Mouse (Mus musculus) midbrain, embryonic 13.5 days (tissue): ENCODE data around the gene Tnfrsf13b. TPM values are rescaled to one million over a fixed set of nuclear protein-coding genes. Genes with fewer than 3 reads are reported as not detected.

Experiments used
- ATAC-seq: fragments of 200-750 bp; cut with Nextera tagmentation; 2 replicates; pipeline ENCODE4 v1.8.0; 2017; ENCODE audit warnings: mild to moderate bottlenecking, moderate TSS enrichment, moderate library complexity
- H3K27ac ChIP-seq: fragments of 300-500 bp; sonication (generic); 2 replicates; pipeline ENCODE4 v1.5.1; 2015; ENCODE audit warnings: inconsistent platforms, mild to moderate bottlenecking, moderate library complexity
- H3K27me3 ChIP-seq: fragments of 300-500 bp; sonication (generic); 2 replicates; pipeline ENCODE4 v1.6.1; 2015; ENCODE audit warnings: mild to moderate bottlenecking, inconsistent platforms
- H3K36me3 ChIP-seq: fragments of 300-500 bp; sonication (generic); 2 replicates; pipeline ENCODE4 v1.6.1; 2015; ENCODE audit warnings: mild to moderate bottlenecking, inconsistent platforms
- H3K4me1 ChIP-seq: fragments of 300-500 bp; sonication (generic); replicated peaks from 2 replicates; pipeline ENCODE4 v1.6.1; 2015; ENCODE audit warnings: inconsistent platforms
- H3K4me2 ChIP-seq: fragments of 300-500 bp; sonication (generic); replicated peaks from 2 replicates; pipeline ENCODE4 v1.6.1; 2015; ENCODE audit warnings: moderate library complexity, mild to moderate bottlenecking, inconsistent platforms
- H3K4me3 ChIP-seq: fragments of 300-500 bp; sonication (generic); replicated peaks from 2 replicates; pipeline ENCODE4 v1.5.1; 2015; ENCODE audit warnings: mild to moderate bottlenecking, inconsistent platforms
- H3K9ac ChIP-seq: fragments of 300-500 bp; sonication (generic); replicated peaks from 2 replicates; pipeline ENCODE4 v1.6.1; 2015; ENCODE audit warnings: mild to moderate bottlenecking, inconsistent platforms
- H3K9me3 ChIP-seq: fragments of 300-500 bp; sonication (generic); 2 replicates; pipeline ENCODE4 v1.6.1; 2016; ENCODE audit warnings: mild to moderate bottlenecking, inconsistent platforms
- WGBS: fragments of 180-500 bp; shearing (Covaris S2); methylation state at CpG from one replicate; pipeline ENCODE4 v1.1.7; 2015; 5-methylcytosine and 5-hydroxymethylcytosine counted together
- polyA plus RNA-seq: library from polyadenylated mRNA; unstranded; fragments of >200 nt; fragmentation: Nextera tagmentation; extraction: Ambion mirVana; gene quantifications from 2 replicates; pipeline ENCODE4 v1.2.1, GENCODE M21; 2015

The Tnfrsf13b gene
- polyA plus RNA-seq, 1 experiment from 2014 or later = 1.0 TPM

DNA sequence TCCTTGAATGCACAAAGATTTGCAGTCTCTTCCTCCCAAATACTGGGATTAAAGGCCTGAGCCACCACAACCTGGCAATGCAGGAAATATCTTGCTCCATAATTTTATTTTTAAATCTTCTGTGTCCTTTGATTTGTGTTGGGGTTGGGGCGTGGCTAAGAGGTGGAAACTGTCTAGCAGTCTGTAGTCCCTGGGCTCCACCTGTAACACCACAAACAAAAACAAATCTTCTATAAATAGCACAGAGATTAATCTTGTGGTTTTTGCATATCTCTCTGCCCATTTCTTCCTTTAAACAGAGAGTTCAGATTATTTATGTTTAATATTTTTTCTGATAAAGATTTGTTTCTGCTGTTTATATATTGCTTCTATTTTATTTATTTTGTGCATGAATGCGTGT is 6.4 kb downstream of the Tnfrsf13b start:
- H3K9me3 ChIP-seq = no peaks in the 10 kb centered on the region
- no peaks in the 10 kb centered on the region for H3K27me3 ChIP-seq
- no peak overlapping the region for H3K27ac ChIP-seq
- no peak overlapping the region for H3K4me3 ChIP-seq
- H3K9ac ChIP-seq = no peak overlapping the region
- no peak for ATAC-seq
- no peaks in the 10 kb centered on the region for H3K4me1 ChIP-seq
- 91% methylated on average over 2 of the region's 2 CpGs for WGBS
- H3K4me2 ChIP-seq = no peak overlapping the region
- H3K36me3 ChIP-seq = no peaks in the 10 kb centered on the region

DNA sequence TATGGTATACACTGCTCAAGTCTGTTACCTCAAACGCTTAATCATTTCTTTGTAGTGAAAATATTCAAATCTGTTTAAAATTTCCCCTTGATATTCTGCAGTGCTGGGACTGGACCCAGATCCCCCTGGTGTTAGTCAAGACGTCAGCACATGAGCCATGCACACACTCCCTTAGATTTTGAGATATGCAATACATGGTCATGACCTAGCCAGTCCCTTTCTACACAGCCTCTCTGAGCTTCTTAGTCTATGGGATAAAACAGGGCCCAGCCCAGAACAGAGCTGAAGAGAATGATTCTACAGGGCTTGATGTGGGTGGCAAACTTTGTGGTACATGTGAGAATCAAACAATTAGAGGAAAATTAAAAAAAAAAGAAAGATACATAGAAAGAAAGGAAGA is 15.1 kb downstream of the Tnfrsf13b start:
- H3K27me3 ChIP-seq = peaks cover 10% of the 10 kb centered on the region
- no peak overlapping the region for H3K27ac ChIP-seq
- H3K36me3 ChIP-seq = no peaks in the 10 kb centered on the region
- H3K4me1 ChIP-seq = no peaks in the 10 kb centered on the region
- no peaks in the 10 kb centered on the region for H3K9me3 ChIP-seq
- no peak for ATAC-seq
- H3K9ac ChIP-seq = no peak overlapping the region
- 71% methylated on average over 2 of the region's 2 CpGs for WGBS
- no peak overlapping the region for H3K4me2 ChIP-seq
- no peak overlapping the region for H3K4me3 ChIP-seq

GRCm38 (mm10) chr11:61142262-61142661 is 15.7 kb downstream of the Tnfrsf13b start:
- Histone ChIP-seq H3K36me3 (no peaks in the 10 kb centered on the region), H3K27ac (no peak overlapping the region), H3K9me3 (no peaks in the 10 kb centered on the region), H3K4me1 (peaks cover 5% of the 10 kb centered on the region), H3K27me3 (peaks cover 11% of the 10 kb centered on the region), H3K9ac (no peak overlapping the region), H3K4me3 (no peak overlapping the region), H3K4me2 (no peak overlapping the region)
- 83% methylated on average over 3 of the region's 3 CpGs for WGBS
- no peak for ATAC-seq

DNA sequence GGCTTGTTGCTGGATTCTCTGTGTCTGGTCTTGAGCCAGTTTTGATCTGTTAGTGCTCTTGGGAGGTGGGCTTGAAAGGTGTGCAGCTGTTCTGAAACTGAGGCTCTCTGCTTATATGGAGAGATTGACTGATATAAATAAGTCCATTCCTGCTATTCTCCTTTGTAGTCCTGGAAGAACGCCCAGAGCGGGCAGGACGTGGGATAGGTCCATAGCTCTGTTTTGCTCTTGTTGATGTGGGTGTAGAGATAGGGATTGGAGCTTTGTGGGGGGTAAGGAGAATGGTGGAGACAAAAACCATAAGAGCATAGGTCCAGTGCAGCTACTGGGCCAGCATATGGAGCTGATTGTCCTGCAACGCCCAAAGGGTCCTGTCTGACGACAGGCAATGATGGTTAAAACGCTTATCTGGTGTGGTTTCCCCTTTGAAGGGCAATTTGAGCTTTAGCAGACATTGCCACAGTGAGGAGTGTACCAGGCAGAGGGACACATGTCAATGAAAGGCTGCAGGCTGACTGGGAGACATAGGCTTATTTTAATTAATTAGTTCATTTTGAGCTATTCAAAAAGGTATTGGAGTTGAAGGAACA is 16.5 kb downstream of the Tnfrsf13b start:
- no peak overlapping the region for H3K4me2 ChIP-seq
- no peaks in the 10 kb centered on the region for H3K36me3 ChIP-seq
- no peaks in the 10 kb centered on the region for H3K9me3 ChIP-seq
- peaks cover 10% of the 10 kb centered on the region for H3K4me1 ChIP-seq
- ATAC-seq = no peak
- no peak overlapping the region for H3K9ac ChIP-seq
- no peak overlapping the region for H3K27ac ChIP-seq
- no peak overlapping the region for H3K4me3 ChIP-seq
- H3K27me3 ChIP-seq = peaks cover 14% of the 10 kb centered on the region
- WGBS = 87% methylated on average over 6 of the region's 6 CpGs

DNA sequence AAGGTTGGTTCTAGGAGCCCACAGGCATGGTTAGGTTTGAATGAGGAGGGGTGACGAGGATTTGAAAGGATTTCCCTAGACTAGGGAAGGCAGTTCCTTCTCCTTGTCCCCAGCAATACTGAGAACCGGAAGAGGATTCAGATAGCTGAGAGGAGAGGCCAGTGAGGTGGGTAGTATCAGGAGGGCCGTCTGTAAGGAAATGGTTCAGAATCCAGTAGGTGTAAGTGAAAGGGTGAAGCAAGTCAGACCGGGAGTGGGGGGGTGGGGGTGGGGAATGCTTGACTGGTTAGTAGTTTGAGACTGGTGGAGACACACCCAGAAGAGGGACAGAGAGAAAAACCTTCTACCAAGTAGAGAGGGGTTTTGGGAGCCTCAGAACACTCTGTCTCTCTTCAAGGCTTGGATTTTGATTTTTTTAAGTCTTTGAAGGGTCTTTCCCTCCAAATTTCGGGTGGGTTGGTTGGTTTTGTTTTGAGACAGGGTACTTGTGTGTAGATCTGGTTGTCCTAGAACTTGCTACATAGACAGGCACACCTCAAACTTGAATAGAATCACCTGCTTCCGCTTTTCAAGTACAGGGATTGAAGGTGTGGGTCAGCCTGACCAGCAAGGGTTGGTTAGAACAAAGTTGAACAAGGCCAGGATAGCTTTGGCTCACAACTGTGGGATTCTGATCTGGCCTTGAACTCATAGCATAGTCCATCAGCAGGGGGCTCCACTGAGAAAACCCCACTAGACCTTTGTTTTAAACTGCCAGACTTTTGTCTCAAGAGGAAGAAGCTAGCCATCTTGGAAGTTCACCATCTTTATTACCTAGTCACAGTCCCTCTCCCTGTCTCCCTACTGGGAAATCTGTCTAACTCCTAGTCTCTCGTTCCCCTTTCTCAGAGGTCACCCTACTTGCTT is 17.3 kb downstream of the Tnfrsf13b start:
- no peaks in the 10 kb centered on the region for H3K36me3 ChIP-seq
- no peak for ATAC-seq
- no peak overlapping the region for H3K4me2 ChIP-seq
- WGBS = 75% methylated on average over 7 of the region's 7 CpGs
- H3K4me3 ChIP-seq = no peak overlapping the region
- H3K9me3 ChIP-seq = no peaks in the 10 kb centered on the region
- H3K27ac ChIP-seq = no peak overlapping the region
- H3K9ac ChIP-seq = no peak overlapping the region
- peaks cover 10% of the 10 kb centered on the region for H3K4me1 ChIP-seq
- peaks cover 18% of the 10 kb centered on the region for H3K27me3 ChIP-seq

DNA sequence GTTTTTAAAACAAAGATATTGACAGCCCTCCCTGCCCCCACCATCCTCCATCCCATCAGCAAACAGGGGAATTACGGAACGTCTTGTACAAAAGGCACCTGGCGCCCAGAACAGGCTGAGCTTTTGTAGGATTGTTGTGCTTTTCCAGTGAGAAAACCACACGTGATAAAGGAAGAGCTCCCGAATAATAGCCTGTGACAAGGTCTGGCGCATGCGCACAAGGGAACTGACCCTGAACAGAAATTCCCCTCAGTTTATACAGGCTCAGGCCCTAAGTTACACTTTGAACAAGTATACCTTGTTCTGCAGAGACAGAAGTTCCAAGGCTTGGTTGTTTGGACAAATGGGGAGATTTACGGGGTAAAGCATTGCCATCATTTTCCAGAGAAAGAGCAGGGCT is 19.0 kb downstream of the Tnfrsf13b start:
- peaks cover 3% of the 10 kb centered on the region; the same call in 1 of the 2 replicates for H3K36me3 ChIP-seq
- H3K27ac ChIP-seq = no peak overlapping the region
- peaks cover 10% of the 10 kb centered on the region for H3K4me1 ChIP-seq
- no peaks in the 10 kb centered on the region for H3K9me3 ChIP-seq
- peaks cover 18% of the 10 kb centered on the region for H3K27me3 ChIP-seq
- 52% methylated on average over 8 of the region's 8 CpGs for WGBS
- H3K4me3 ChIP-seq = no peak overlapping the region
- no peak overlapping the region for H3K9ac ChIP-seq
- ATAC-seq = no peak
- H3K4me2 ChIP-seq = no peak overlapping the region

GRCm38 (mm10) chr11:61146645-61147299 is 20.2 kb downstream of the Tnfrsf13b start:
- WGBS = 13% methylated on average over 20 of the region's 20 CpGs

DNA sequence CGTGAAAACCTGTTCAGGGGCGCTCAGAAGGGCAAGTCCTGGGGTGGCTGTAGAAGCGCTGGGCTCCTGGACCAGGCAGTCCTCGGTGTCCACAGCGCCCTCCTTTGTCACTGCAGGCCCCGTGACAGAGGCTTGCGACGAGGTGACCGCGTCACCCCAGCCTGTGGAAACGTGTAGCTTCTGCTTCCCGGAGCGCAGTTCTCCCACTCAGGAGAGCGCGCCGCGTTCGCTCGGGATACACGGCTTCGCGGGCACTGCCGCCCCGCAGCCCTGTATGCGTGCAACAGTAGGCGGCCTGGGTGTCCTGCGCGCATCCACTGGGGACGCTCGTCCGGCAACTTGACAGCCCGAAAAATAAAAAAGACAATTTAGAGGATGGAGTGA is 20.7 kb downstream of the Tnfrsf13b start:
- Histone ChIP-seq H3K4me3 (peak overlapping the region; percentile 43), H3K27ac (no peak overlapping the region), H3K4me2 (peak overlapping the region; percentile 77), H3K9me3 (no peaks in the 10 kb centered on the region), H3K4me1 (peaks cover 10% of the 10 kb centered on the region), H3K36me3 (peaks cover 19% of the 10 kb centered on the region), H3K9ac (peak overlapping the region; percentile 63), H3K27me3 (peaks cover 18% of the 10 kb centered on the region)
- 3% methylated on average over 32 of the region's 32 CpGs for WGBS
- peak; percentile 83 for ATAC-seq

More at GRCm38 (mm10) chr11:61146645-61147299, 20.2 kb downstream of the Tnfrsf13b start:
- Histone ChIP-seq H3K4me1 (peaks cover 10% of the 10 kb centered on the region), H3K9ac (peak overlapping the region; percentile 63), H3K9me3 (no peaks in the 10 kb centered on the region), H3K4me3 (peak overlapping the region; percentile 43), H3K27ac (no peak overlapping the region), H3K27me3 (peaks cover 18% of the 10 kb centered on the region), H3K36me3 (peaks cover 14% of the 10 kb centered on the region), H3K4me2 (peak overlapping the region; percentile 77)
- ATAC-seq = peak; percentile 70

DNA sequence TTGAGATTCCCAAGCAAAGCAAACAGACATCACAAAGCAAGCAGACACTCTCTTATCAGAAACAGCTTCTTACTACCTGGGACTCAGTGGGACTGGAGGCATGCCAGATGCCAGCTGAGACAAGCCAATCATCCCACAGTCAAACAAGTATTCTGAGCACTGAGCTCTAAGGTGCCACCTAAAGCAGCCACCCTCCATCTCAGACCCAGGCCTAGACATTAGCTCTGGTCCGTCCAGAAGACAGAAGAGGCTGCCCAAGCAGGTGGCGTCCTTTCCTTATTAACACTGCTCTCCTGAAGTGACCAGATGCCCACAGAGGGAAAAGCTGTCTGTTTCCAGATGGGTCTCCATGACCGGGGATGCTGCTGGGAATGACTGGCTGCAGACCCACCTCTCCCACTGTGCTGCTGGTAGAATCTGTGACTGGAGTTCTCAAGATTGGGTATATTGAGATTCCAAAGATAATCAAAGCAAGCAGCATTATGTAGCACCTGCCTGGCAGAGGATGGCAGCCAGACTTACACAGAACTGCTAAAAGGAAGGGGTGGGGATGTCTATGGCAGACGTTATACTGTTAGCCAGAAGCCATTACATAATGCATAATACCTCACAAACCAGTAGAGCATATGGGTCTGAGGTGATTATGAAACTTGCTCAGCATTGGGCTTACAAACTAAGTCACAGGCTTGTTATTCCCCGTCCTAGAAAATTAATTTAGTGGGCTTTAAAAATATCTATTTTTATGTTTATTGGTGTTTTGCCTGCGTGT is 23.9 kb downstream of the Tnfrsf13b start:
- peaks cover 10% of the 10 kb centered on the region for H3K4me1 ChIP-seq
- H3K27ac ChIP-seq = no peak overlapping the region
- H3K27me3 ChIP-seq = peaks cover 18% of the 10 kb centered on the region
- peaks cover 50% of the 10 kb centered on the region for H3K36me3 ChIP-seq
- H3K4me3 ChIP-seq = no peak overlapping the region
- H3K9me3 ChIP-seq = no peaks in the 10 kb centered on the region
- H3K4me2 ChIP-seq = no peak overlapping the region
- ATAC-seq = no peak
- 77% methylated on average over 6 of the region's 6 CpGs for WGBS
- H3K9ac ChIP-seq = no peak overlapping the region

GRCm38 (mm10) chr11:61155727-61156126 is 29.2 kb downstream of the Tnfrsf13b start:
- Histone ChIP-seq H3K27me3 (no peaks in the 10 kb centered on the region), H3K9me3 (no peaks in the 10 kb centered on the region), H3K36me3 (peaks cover 99% of the 10 kb centered on the region), H3K4me1 (0 out of 2 replicates have a peak, but pooled peaks cover 3% of the 10 kb centered on the region), H3K9ac (no peak overlapping the region), H3K4me3 (no peak overlapping the region), H3K4me2 (no peak overlapping the region), H3K27ac (no peak overlapping the region)
- WGBS = 93% methylated on average over 2 of the region's 2 CpGs
- ATAC-seq = no peak

DNA sequence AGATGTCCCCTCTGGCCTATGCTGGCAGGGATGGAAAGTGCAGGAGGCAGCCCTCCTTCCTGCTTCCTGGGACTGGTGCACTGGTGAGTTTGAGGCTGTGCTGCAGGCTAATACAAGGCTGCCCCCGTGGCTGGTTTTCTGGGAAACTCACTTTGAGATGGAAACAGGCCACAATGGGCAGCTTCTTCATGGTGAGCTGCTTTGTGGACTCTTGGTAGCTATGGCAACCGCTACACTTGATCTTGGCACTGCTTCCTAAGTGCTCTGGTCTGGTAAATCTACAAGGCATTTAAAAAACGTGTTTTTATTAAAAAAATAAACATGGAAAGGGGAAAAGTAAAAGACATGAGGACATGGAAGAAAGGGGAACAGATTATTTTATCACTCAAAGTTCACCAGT is 31.6 kb downstream of the Tnfrsf13b start:
- Histone ChIP-seq H3K36me3 (peaks cover 100% of the 10 kb centered on the region), H3K27me3 (no peaks in the 10 kb centered on the region), H3K4me3 (no peak overlapping the region), H3K4me2 (no peak overlapping the region), H3K4me1 (0 out of 2 replicates have a peak, but pooled peaks cover 3% of the 10 kb centered on the region), H3K27ac (no peak overlapping the region), H3K9me3 (no peaks in the 10 kb centered on the region), H3K9ac (no peak overlapping the region)
- WGBS = 63% methylated on average over 3 of the region's 3 CpGs
- no peak for ATAC-seq
